8 mouse cellular contexts compared by ENCODE assay signal in the genomic region with DNA sequence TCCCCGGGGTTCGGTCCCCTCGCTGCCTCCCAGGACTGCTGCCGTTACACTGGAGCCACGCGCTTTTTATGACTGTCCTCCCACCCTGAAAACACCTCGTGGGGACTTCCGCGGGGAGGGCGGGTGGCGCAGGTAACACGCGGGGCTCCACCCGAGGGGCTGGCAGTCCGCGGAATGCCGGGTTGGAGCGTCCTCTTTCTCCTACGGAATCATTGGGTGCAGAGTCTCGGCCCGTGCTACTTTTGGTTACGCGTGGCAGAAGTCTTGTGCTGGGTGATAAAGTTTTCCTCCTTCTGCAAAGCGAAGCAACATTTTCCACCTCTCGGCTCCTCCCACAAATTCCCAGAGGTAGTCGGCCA. TPM values are rescaled to one million over a fixed set of nuclear protein-coding genes. Genes with fewer than 3 reads are reported as not detected.
DNase-seq lines count a peak whose midpoint lies in the region; ATAC-seq lines count a peak whose summit lies in the region.

No protein-coding gene starts in this region.

- no peak for DNase-seq in heart, embryonic 10.5 days (ENCODE audit: low spot score)
- no peak for DNase-seq in heart, postnatal 25 days (ENCODE audit: low spot score)
- peak; percentile 47 for DNase-seq in CD4-positive, CD25-positive, alpha-beta regulatory T cell, adult 2 months (ENCODE audit: low read depth, low spot score)
- no peak for DNase-seq in midbrain, embryonic 11.5 days (ENCODE audit: low spot score, missing footprints)
- no peak for DNase-seq in retina, postnatal 1 day
- DNase-seq in adrenal gland, postnatal 4 days (ENCODE audit: low spot score in 2 of 2): no peak

- peaks cover 52% of the 10 kb centered on the region for H3K27me3 ChIP-seq in heart, embryonic 10.5 days (ENCODE audit: insufficient read depth, poor library complexity, severe bottlenecking)
- H3K27me3 ChIP-seq in embryonic facial prominence, embryonic 15.5 days: peaks cover 32% of the 10 kb centered on the region
- H3K27me3 ChIP-seq in midbrain, embryonic 11.5 days (ENCODE audit: control insufficient read depth, insufficient read depth, low read length): peaks cover 28% of the 10 kb centered on the region

- WGBS in heart, embryonic 10.5 days: under 1% methylated on average over 26 of the region's 26 CpGs
- under 1% methylated on average over 26 of the region's 26 CpGs for WGBS in embryonic facial prominence, embryonic 15.5 days
- under 1% methylated on average over 26 of the region's 26 CpGs for WGBS in midbrain, embryonic 11.5 days

- H3K9ac ChIP-seq in embryonic facial prominence, embryonic 15.5 days: peak overlapping the region; percentile 21; the same call in 1 of the 2 replicates
- H3K9ac ChIP-seq in midbrain, embryonic 11.5 days (ENCODE audit: low read length): peak overlapping the region; percentile 42

- intact Hi-C loops in heart, postnatal 25 days (cut with DNase I): no loop called here

- no peaks in the 10 kb centered on the region for H3K9me3 ChIP-seq in heart, embryonic 10.5 days
- H3K9me3 ChIP-seq in embryonic facial prominence, embryonic 15.5 days (replicated peaks): no peaks in the 10 kb centered on the region
- H3K9me3 ChIP-seq in midbrain, embryonic 11.5 days (ENCODE audit: control insufficient read depth, low read length): no peaks in the 10 kb centered on the region

- H3K4me1 ChIP-seq in heart, embryonic 10.5 days: peaks cover 30% of the 10 kb centered on the region
- H3K4me1 ChIP-seq in embryonic facial prominence, embryonic 15.5 days: peaks cover 21% of the 10 kb centered on the region
- peaks cover 12% of the 10 kb centered on the region; the same call in 1 of the 2 replicates for H3K4me1 ChIP-seq in midbrain, embryonic 11.5 days (ENCODE audit: control insufficient read depth, insufficient read depth, low read length)

- H3K36me3 ChIP-seq in heart, embryonic 10.5 days: no peaks in the 10 kb centered on the region
- no peaks in the 10 kb centered on the region for H3K36me3 ChIP-seq in embryonic facial prominence, embryonic 15.5 days
- H3K36me3 ChIP-seq in midbrain, embryonic 11.5 days (ENCODE audit: control insufficient read depth, insufficient read depth, low read length): no peaks in the 10 kb centered on the region

- H3K4me2 ChIP-seq in embryonic facial prominence, embryonic 15.5 days (replicated peaks): peak overlapping the region; percentile 93
- H3K4me2 ChIP-seq in midbrain, embryonic 11.5 days: peak overlapping the region; percentile 97

- no peak for ATAC-seq in embryonic facial prominence, embryonic 15.5 days (ENCODE audit: insufficient number of reproducible peaks, low FRiP score, low TSS enrichment, low read depth)
- ATAC-seq in inflammation-experienced regulatory T-cells, adult 6 months: peak; percentile 5
- ATAC-seq in midbrain, embryonic 11.5 days (ENCODE audit: low FRiP score): peak; percentile 41; the same call in 1 of the 2 replicates

- peak overlapping the region; percentile 70 for H3K4me3 ChIP-seq in heart, embryonic 10.5 days
- peak overlapping the region; percentile 56 for H3K4me3 ChIP-seq in embryonic facial prominence, embryonic 15.5 days (replicated peaks)
- peak overlapping the region; percentile 55 for H3K4me3 ChIP-seq in midbrain, embryonic 11.5 days (ENCODE audit: low read depth, low read length)

- peak overlapping the region; percentile 89 for H3K27ac ChIP-seq in heart, embryonic 10.5 days
- 0 out of 2 replicates have a peak overlapping the region, but pooled peaks have one; percentile 1 for H3K27ac ChIP-seq in embryonic facial prominence, embryonic 15.5 days (replicated peaks)
- H3K27ac ChIP-seq in midbrain, embryonic 11.5 days (ENCODE audit: low read depth, low read length): no peak overlapping the region

RNA-seq across cellular contexts. Expression of a gene that starts 0.3 kb away (rescaled TPM):
- 65.1 and 100 TPM in 2 replicates for polyA plus RNA-seq in heart, embryonic 10.5 days (2016; fragmentation: Nextera tagmentation; extraction: Ambion mirVana)
- total RNA-seq in heart, postnatal 25 days (2021): 10 to 100 TPM; 29.7 to 36.6 TPM
- polyA plus RNA-seq in embryonic facial prominence, embryonic 15.5 days (2015; fragmentation: Nextera tagmentation; extraction: Ambion mirVana): 21.2 and 25.0 TPM in 2 replicates
- 10 to 100 TPM; 18.9 to 27.2 (median 22.3) TPM for polyA plus RNA-seq in inflammation-experienced regulatory T-cells, adult 6 months (2017; shearing (Covaris generic))
- 59.8 and 62.1 TPM in 2 replicates for polyA plus RNA-seq in midbrain, embryonic 11.5 days (2014; fragmentation: Nextera tagmentation; extraction: Ambion mirVana)
- 10 to 100 TPM; 50.0 to 55.4 TPM for total RNA-seq in adrenal gland, postnatal 4 days (2021)
